Comparison of ENCODE assay signal across 17 mouse cellular contexts in the genomic region with DNA sequence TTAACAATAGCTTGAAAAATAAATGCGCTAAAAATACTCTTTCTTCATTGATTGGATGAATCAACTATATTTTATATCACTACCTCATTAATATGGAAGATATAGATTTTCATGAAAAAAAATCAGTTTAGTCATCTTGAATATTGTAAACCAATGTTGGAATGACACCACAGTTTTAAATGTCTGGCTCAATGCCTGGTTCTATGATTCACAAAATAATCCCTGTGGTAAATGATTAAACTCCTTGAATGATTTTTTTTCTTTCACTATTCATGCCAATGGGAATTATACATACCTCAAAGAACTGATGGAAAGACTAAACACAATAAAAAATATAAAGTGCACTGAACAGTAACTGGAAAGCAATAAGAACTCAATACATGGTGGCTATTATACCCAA.
A peak's percentile ranks its signal among the peaks of the same experiment; 100 is the strongest.
DNase-seq lines count a peak whose midpoint lies in the region.
"Had no signal": no experiment of that assay in that cellular context is flagged by ENCODE, and none has a peak within 500 bp of the region (broad histone marks: within the 10 kb centered on the region; RNA-seq: fewer than 3 reads in every experiment).

No protein-coding gene starts in this region.

- DNase-seq in 3134 (ENCODE audit: extremely low read depth, insufficient read length, low spot score) (peak; percentile 24), 3T3-L1 (ENCODE audit: low read depth, low spot score) (peak; percentile 74), NIH3T3 (ENCODE audit: low read depth) (peak; percentile 74)
- DNase-seq in fibroblast of lung, adult 2 months (ENCODE audit: low read depth) = peak; percentile 21
- DNase-seq in lung, postnatal 10 days = no peak
- no peak for DNase-seq in urinary bladder, postnatal 25 days (ENCODE audit: low spot score)
- DNase-seq in layer of hippocampus, adult 9-10 months (ENCODE audit: low spot score) = no peak
- no peak for DNase-seq in kidney, postnatal 25 days
- DNase-seq: adrenal gland, adult 8-10 months; adrenal gland, postnatal 14 days; adrenal gland, postnatal 36 days; cerebellum, adult 11-12 months; cerebellum, adult 2 months; cerebellum, adult 9-10 months; cerebellum, postnatal 10 days; cerebellum, postnatal 25 days; forebrain, postnatal 0 days had no signal

Comparison
In these comparisons a context has a peak if more than half of its experiments do, and no peak if none do; other contexts are left out.
1. DNase-seq: peak in 3134 (single experiment), 3T3-L1 (single experiment), NIH3T3 (single experiment) and fibroblast of lung, adult 2 months (single experiment); none in lung, postnatal 10 days (single experiment), urinary bladder, postnatal 25 days (single experiment), layer of hippocampus, adult 9-10 months (single experiment) and kidney, postnatal 25 days (0 of 2).